Mouse (Mus musculus): Measurements from ENCODE around the gene Slc6a2.
A peak's percentile ranks its signal among the peaks of the same experiment; 100 is the strongest.

Slc6a2 gene

DNA sequence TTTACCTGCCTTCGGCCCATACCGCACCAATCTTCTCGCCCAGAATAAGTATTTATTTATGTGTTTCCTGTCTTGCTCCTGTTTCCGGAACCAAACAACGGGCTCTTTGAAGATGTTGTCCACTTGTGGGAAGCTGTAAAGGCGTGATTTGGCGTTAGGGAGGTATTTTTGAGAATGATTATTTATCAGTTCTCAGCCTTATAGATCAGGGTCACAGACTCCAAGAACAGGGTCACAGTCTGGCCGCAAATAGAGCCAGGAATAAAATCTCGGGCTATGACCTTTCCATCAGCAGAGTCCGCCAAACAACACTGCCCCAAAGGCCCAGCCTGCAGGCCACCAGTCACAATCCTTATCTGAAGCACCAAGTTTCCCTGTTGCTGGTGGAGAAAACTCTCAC is at the start of gene Slc6a2:
TSS of gene Slc6a2 (plus strand) at position 301 of the 400 bp plus-strand sequence.
- ATAC-seq (ENCODE audit: low TSS enrichment) = no peak

DNA sequence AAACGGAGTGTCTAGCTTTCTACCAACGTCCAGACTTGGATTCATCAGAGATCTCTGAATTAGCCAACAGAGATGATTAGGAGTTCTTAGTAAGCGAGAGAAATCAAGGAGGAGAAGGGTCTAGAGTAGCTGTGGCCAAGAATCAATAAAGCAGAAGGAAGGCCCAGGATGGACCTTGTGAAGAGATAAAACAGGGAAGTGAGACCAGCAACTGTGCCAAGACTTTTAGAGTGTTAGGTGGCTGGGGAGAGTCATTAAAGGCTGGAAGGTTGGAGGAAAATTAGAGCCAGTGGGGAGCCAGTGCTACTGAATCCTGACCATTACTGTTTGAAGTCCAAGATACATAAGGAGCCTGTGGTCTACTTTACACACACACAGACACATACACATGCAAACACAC is 48.4 kb upstream of the Slc6a2 start:
- ATAC-seq (ENCODE audit: low TSS enrichment) = no peak

DNA sequence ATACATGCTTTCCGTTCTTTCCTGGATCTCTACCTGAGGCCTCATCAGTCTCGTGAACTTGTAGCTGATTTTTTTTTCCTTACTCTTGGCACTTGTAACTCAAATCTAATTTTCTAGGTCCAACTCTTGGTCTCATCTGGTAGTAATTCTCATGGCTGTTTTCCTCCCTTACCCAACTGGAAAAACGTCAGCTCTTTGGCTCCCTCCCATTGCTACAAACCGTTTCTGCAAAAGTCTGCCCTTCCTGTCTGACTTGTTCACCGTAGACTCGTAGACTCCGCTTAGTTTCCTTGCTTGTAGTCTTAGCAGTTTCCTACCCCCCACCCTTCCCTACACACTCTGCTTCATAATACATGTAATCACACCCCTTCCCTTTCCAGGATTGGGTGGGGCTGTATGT is 46.5 kb upstream of the Slc6a2 start:
- no peak for ATAC-seq (ENCODE audit: low TSS enrichment)

DNA sequence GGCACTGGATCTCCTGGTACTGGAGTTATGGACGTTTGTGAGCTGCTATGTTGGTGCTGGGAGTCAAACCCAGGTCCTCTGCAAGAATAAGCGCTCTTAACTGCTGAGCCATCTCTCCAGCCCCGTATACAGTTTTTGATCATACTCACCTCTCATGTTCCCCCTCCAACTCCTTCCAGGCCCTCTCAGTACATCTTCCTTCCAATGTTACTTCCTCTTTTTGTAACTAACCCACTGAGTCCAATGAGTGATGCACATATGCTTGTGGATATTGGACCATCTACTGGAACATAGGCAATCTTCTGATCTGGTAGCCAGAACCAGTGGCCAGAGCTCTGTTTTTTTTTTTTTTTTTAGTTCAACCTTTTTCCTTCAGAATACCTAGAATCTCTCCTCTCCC is 43.8 kb upstream of the Slc6a2 start:
- no peak for ATAC-seq (ENCODE audit: low TSS enrichment)

DNA sequence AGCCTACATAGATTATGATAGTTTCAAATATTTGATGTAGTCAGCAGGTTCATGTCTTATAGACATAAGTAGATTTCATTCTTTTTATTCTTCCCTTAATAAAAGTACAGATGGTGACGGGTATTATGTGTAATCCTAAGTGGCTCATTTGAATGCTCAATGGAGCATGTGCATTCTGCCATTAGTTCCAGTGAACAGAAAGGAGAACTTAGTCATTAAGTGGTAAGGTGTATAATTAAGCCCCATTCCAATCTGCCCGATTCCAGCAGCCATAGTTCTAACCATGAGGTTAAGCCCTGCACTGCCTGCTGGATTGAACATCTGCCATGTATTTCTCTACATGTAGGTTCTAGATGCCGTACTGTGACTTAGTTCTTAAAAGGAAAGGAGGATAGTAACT is 38.1 kb upstream of the Slc6a2 start:
- no peak for ATAC-seq (ENCODE audit: low TSS enrichment)

DNA sequence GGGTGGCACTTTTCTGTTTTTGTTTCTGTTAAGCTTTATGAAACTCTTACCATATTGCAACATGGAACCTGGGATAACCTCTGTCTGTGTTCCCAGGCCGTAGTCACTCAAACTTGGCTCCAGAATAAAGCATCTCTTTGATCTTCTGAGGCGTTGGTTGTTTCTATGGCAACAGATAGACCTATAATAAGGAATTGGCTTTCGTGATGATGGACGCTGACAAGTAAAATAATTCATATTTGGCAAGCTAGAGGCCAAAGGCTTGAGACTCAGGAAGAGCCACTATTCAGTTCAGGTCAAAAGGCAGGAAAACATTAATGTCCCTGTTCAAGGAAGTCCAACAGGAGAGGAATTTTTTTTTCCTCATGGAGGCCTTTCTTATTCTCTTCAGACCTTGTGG is 30.9 kb upstream of the Slc6a2 start:
- ATAC-seq (ENCODE audit: low TSS enrichment) = no peak

DNA sequence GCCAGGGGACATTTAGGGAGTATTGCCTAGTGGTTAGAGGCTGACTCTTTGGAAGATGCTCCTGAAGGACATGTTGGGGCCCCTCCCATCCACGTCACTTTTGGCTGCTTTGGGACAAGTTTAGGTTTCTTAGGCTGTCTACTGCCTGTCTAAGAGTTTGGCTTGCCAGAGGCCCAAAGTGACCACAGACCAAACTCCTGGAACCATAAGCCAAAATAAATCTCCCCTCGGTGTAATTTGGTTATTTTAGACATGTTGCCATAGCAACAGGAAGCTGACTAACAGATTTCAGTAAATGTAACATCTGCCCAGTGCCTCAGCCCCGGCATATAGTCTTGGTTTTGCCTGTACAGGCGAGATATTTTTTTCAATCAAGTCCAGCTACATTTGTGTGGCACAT is 21.8 kb upstream of the Slc6a2 start:
- no peak for ATAC-seq (ENCODE audit: low TSS enrichment)

DNA sequence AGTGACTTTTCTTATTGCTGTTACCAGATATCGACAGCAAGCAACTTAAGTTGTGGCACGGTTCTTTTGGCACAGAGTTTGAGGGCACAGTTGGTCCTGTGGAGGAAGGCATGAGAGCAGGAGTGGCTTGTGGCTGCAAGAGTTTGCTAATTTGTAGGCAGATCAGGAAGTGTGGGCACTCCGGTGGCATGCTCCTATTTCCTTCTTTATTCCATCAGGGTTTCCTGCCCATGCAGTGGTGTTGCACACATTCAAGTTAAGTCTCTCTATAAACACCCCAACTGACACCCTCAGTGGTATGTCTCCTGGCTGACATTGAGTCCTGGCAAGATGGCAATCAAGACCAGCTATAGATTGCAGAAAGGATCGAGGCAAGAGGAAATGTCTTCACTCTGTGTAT is 10.8 kb upstream of the Slc6a2 start:
- ATAC-seq (ENCODE audit: low TSS enrichment) = no peak

DNA sequence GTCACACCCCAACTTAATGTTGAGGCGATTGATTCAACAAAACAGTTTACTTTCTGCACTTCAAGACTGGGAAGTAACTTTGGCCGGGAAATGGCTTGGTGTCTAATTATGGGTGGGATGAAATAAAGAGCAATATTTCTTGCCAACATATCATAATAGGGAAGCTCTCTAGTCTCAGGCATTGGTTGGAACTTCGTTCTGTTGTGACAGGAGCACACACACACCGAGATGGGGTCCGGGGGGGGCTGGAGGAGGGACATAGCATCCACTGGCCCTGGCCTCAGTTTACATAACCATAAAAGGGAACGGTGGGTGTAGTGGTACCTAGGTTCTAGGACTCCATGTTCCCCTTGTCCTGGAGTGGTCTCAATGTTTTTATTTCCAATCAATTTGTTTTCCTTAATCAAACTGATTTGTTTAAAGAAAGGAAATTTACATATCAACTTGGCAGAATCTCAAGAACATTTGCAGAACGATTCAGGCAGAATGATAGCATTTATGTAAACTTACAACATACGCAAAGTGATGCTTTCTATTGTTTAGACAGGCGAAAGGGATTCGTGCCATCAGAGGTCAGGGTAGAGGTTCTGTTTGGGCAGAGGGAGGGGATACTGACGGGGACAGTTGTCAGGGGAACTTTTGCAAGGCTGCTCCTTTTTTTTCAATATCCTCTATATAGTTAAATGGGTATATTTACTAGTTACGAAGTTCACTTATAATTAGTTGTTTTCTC is 9.1 kb upstream of the Slc6a2 start:
- no peak for ATAC-seq (ENCODE audit: low TSS enrichment)

DNA sequence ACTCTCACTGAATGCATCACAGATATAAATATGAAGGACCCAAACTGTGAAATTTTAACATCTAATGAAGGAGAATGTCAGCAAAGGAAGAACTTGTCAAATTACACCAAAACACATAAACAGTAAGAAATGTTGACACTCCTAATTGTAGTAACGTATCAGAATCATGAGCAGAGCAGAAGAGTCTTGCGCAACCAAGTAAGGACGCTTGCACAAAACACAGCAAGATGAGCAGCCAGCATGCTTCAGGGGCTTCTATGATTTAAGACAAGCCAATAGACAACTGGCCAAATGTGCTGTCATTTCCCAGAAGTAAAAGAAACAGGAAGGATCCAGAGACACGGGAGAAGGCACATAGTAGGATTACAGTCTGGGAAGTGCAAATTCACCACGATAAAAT is 5.8 kb upstream of the Slc6a2 start:
- no peak for ATAC-seq (ENCODE audit: low TSS enrichment)

DNA sequence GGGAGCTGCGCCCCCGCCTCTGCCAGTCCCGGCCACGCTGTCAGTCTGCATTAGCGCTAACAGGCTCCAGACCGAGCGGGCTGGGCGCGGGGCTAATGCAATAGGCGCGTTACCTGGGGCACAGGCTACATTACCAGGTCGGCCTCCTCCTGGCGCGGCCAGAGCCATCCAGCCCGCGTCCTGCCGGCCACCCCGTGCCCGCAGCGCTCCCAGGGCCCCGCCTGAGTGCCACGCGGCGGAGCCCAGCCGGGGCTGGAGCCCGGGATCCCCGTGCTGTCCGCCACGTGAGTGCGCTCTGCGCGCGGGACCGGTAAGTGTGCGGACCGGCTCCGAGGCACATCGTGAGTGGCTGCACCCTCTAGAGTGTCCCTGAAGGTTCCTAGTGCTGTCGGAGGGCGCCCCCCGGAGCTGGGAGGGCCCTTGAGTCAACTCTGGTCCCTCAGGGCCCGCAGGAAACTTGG is 602 bp downstream of the Slc6a2 start:
- ATAC-seq (ENCODE audit: low TSS enrichment) = no peak

DNA sequence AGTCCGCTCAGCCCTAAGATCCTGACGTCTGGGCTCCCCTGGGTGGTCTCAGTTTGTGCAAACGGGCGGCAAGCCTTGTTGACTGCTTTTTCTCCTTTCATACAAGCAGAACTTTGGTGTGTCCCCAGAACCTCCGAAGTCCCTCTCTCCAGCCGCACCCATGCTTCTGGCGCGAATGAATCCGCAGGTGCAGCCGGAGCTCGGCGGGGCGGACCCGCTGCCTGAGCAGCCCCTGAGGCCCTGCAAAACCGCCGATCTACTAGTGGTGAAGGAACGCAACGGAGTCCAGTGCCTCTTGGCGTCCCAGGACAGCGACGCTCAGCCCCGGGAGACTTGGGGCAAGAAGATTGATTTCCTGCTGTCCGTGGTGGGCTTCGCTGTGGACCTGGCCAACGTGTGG is 1.2 kb downstream of the Slc6a2 start:
- no peak for ATAC-seq (ENCODE audit: low TSS enrichment)

DNA sequence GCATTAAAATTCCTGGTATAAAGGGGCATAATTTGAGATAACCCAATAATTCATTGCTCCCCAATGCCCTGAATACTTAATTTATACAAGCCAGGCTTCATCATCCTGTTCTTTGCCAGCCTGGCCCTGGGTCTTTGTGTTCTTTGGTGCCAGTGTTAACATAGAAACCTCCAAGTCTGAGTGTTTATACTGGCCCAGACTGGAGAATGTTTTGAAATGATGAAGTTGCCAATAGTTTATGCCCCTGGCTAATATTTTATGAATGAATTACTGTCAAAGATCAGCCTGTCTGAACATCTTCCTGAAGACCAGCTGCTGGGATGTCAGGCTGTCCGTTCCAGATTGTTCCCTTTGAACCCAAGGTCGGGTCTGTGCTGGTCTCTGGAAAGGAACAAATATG is 4.7 kb downstream of the Slc6a2 start:
- ATAC-seq (ENCODE audit: low TSS enrichment) = no peak

DNA sequence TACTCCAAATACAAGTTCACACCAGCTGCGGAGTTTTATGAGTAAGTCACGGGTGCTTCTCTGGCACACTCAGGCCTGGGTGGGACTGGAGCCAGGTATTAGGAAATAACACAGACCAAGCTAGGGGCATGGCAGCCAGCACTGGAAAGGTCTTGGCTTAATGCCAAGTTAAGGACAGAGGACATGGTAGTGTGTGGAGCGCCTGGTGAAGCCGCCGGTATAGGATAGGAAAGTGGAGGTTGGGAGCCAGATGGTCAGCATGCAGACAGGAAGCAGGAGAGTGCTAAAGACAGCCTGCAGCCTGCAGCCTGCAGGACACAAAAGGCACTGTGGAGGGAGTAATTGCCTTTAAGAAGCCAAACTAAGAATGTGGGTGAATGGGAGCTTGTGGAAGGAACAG is 13.1 kb downstream of the Slc6a2 start:
- peak; percentile 87 for ATAC-seq (ENCODE audit: low TSS enrichment)

DNA sequence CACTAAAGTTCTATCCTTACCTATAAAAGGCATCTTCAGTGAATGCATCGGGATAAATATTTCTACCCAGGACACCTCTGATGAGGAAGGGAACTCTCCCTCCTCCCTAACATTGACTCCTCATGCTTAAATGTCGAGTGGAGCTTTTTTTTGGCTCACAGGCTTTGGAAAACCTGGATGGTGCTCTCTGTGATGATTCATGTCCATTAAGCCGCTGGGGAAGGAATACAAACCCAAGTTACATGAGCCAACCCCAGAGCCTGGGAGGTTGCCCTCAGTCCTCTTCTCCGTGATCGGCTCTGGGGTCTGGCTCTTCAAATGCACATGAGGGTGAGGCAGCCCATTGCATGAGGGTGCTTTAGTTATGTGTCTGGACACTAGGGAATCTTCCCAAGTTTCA is 16.8 kb downstream of the Slc6a2 start:
- ATAC-seq (ENCODE audit: low TSS enrichment) = no peak

DNA sequence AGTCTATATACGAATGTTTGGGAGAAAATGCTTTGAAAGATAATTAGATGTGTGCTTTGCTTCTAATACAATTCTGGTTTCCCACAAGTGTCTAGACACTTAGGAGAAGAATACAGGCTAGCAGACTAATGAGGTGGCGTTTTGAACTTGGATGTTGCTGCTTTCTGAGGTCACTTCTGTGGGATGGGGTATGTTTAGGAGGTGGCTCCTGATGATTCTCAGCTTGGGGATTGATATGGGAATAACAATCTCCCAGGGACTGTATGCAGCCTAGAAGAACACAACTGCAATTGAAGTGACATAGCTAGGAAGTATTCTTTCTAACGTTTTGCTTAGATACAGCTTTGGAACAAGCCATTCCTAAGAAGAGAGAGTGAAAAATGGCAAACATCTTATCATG is 22.6 kb downstream of the Slc6a2 start:
- no peak for ATAC-seq (ENCODE audit: low TSS enrichment)

DNA sequence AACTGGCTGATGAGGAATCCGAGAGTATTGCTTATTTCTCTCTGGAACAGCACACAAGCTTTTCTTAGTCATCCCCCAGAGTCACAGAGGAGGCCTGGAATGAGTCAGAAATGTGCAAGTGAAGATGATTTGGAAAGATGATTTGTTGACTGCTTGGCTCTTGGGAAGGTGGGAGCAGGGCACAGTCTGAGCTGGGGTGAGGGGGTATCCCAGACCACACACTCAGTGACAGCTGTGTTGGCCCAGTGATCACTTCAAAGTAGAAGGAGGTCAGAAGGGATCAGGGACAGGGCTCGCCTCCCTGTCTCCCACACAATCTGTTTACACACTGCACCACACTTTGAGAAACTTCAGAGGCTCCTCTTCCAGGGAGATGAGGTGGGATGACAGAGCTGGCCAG is 24.5 kb downstream of the Slc6a2 start:
- ATAC-seq (ENCODE audit: low TSS enrichment) = peak; percentile 85

DNA sequence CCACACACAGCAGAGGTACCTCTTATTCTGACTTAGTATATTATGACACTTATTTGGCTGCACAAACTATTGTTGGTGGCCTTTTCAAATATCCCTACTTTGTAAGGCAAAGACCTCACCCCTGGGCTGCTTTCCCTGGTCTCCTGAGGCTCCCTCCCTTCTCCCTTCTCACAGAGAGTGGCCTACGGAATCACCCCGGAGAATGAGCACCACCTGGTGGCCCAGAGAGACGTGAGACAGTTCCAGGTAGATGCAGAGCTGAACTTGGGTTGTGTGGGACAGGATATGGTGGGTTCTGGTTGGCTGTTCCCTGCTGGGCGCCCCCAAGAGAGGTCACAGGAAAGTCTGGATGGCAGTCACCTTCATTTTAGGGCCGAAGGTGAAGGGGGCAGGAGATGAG is 37.0 kb downstream of the Slc6a2 start:
- peak; percentile 95 for ATAC-seq (ENCODE audit: low TSS enrichment)

DNA sequence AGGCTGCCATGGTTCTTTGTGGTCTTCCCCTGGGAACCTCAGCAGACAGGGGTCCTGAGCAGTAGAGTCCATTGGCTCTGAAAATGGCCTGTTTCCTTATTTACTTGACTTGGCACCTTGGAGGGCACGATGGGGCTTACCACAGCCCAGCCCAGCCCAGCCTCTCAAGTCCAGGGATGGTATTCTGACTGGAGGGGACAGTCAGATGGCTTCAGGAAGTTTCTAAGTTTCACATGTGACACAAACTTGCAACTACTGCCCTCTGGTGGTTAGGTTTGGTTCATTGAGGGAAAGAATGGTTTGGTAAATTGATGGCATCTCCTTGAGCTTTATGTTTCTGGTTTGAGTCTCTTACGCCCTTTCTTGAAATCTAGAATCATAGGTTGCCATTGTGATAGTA is 38.7 kb downstream of the Slc6a2 start:
- peak; percentile 69 for ATAC-seq (ENCODE audit: low TSS enrichment)

DNA sequence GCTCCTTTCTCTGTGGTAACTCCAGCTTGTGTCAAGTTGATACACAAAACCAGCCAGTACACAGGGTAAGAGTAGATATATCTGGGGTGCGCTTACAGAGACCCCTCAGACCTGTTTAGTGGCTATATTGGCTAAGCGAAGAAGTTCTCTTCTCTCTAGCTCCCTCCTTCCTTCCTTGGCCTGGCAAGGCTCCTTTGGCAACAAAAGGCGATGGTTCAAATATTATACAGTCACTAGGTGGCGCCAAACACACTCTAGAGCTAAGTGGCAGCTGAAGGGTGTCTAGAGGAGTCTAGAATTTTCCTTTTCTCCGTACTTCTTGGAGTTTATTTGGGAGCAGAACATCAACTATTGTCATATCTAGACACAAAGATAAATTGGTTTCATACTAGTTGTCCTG is 50.4 kb downstream of the Slc6a2 start:
- ATAC-seq (ENCODE audit: low TSS enrichment) = peak; percentile 83

DNA sequence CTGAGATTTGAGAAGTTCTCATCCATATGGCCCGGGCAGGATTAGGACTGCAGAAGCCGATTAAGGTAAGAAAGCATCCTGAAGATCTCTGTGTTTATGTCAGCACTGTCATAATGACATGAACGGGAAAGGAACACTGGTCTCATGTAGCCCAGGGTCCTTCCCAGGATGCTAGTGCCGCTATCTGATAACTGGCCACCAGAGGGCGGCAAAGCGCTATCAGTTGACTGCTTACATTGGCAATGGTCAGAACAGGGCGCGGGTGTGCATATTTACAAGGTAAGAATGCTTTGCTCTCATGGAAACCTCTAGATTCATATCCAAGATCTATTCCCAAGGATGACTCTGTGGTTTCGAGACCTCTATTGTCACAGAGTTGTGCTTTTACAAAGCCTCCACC is 51.6 kb downstream of the Slc6a2 start:
- ATAC-seq (ENCODE audit: low TSS enrichment) = peak; percentile 91

DNA sequence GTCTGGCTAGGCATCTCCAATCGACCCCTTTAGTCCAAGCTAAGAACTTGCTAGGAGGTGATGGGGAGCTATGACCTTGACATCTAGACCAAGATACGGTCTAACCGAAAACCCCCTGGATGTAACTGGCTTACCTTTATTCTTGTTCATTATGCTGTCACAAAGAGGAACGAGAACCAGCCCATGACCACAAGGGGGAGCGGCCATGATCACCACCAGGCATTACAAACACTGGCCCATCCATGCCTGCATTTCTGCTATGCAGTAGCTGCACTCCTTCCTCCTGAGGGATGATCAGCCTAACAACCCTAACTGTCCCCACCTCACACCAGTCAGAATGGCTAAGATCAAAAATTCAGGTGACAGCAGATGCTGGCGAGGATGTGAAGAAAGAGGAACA is 52.3 kb downstream of the Slc6a2 start:
- ATAC-seq (ENCODE audit: low TSS enrichment) = no peak

DNA sequence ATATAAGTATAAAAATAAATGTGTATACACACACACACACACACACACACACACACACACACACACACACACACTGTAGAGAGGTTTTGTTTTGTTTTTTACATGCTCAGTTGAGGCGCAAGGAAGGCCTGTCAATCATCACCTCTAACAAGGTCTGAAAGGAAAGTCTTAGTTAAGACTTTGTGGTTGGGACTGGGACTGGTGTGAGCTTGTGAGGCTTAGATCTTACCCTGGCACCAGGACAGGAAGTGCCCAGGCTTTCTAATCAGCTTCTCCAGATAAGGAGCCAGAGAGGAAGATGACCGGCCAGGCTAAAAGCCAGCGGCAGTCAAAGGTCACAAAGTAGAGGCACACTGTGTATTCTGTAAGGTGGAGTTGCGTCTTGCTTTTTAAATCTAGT is 54.4 kb downstream of the Slc6a2 start:
- no peak for ATAC-seq (ENCODE audit: low TSS enrichment)

DNA sequence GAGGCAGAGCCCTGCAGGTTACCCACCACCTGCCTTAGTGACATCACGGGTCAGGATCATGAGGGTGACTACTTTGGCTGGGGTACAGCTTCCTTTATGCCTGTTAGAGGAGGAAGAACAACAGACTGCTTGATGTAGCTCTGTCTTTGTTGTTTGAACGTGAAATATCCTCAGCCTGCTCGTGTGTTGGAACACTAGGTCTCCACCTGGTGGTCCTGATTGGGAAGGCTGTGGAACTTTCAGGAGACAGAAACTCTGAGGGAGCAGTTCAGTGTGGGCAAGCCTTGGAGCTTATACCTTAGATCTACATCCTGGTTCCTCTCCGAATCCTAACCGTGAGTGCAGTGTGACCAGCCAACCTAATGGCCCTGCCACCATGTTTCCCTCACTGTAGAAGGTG is 61.9 kb downstream of the Slc6a2 start:
- no peak for ATAC-seq (ENCODE audit: low TSS enrichment)

Measured in frontal cortex, adult (tissue).